Mouse (Mus musculus): ENCODE measurements at regions not wholly inside any gene's neighbourhood (a gene's known extent, or its start where the extent isn't known, plus 50 kb on each side); places are given as distances from the start of the nearest gene placed in this dataset.
A peak's percentile ranks its signal among the peaks of the same experiment; 100 is the strongest.
"Not testable (repeated sequence)": the region's sequence is repeated elsewhere in the genome, so short reads cannot be mapped to it uniquely, and the experiment has no call there.

DNA sequence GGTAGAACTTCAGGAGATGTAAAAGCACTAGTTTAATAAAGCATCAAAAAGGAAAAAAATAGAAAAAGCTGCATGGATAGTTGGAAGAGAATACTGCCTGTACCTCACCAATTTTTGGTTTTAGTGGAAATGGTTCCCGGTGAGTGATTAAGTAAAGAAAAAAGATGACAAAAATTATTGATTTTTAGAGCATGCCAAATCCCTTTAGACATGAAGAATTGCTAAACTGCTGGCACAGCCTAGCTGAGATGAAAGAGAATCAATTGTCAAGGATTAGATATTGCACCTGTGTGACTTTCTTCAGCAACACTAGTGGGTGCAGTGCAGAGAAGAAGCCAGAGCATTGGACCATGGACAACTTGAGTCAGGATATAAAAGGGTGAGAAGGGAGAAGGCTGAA lies 348.7 kb upstream of the Cpeb2 start:
- DNase-seq (ENCODE audit: low spot score, missing footprints) (no peak), ATAC-seq (ENCODE audit: low FRiP score) (no peak)
- H3K9me3 ChIP-seq (ENCODE audit: control insufficient read depth, low read length) = no peaks in the 10 kb centered on the region
- H3K36me3 ChIP-seq (ENCODE audit: control insufficient read depth, insufficient read depth, low read length) = no peaks in the 10 kb centered on the region
- no peak overlapping the region for H3K4me3 ChIP-seq (ENCODE audit: low read depth, low read length)
- H3K9ac ChIP-seq (ENCODE audit: low read length) = no peak overlapping the region
- H3K27me3 ChIP-seq (ENCODE audit: control insufficient read depth, insufficient read depth, low read length) = no peaks in the 10 kb centered on the region
- no peak overlapping the region for H3K27ac ChIP-seq (ENCODE audit: low read depth, low read length)
- H3K4me1 ChIP-seq (ENCODE audit: control insufficient read depth, insufficient read depth, low read length) = no peaks in the 10 kb centered on the region
- H3K4me2 ChIP-seq = no peak overlapping the region
- 78% methylated on average over 1 of the region's 1 CpGs for WGBS

GRCm38 (mm10) chr5:42891890-42892289 lies 341.1 kb upstream of the Cpeb2 start:
- WGBS = 12% methylated on average over 2 of the region's 2 CpGs
- no peak overlapping the region for H3K9ac ChIP-seq (ENCODE audit: low read length)
- H3K4me2 ChIP-seq = no peak overlapping the region
- H3K9me3 ChIP-seq (ENCODE audit: control insufficient read depth, low read length) = no peaks in the 10 kb centered on the region
- ATAC-seq (ENCODE audit: low FRiP score) = peak; percentile 61; the same call in 1 of the 2 replicates
- no peaks in the 10 kb centered on the region for H3K4me1 ChIP-seq (ENCODE audit: control insufficient read depth, insufficient read depth, low read length)
- H3K4me3 ChIP-seq (ENCODE audit: low read depth, low read length) = no peak overlapping the region
- no peak for DNase-seq (ENCODE audit: low spot score, missing footprints)
- H3K36me3 ChIP-seq (ENCODE audit: control insufficient read depth, insufficient read depth, low read length) = no peaks in the 10 kb centered on the region
- no peak overlapping the region for H3K27ac ChIP-seq (ENCODE audit: low read depth, low read length)
- H3K27me3 ChIP-seq (ENCODE audit: control insufficient read depth, insufficient read depth, low read length) = no peaks in the 10 kb centered on the region

DNA sequence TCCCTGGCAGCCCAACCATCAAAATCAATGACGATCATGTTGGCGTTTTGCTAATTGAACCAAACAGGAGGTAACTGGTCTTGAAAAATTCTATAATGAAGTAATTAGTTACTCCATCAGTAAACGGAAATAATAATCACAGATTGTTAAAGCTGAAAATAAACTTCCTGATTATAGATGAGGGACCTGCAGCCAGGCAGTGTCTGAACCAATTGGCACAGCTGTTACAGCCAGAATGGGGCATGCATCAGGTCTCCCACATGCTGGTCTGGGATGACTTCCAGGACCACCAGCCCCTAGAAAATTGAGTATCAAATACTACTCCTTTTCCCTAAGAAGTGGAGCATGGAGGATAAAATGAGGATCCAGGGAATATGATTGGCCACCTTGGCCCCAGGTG lies 326.8 kb upstream of the Cpeb2 start:
- Histone ChIP-seq H3K9ac (ENCODE audit: low read length) (no peak overlapping the region), H3K4me1 (ENCODE audit: control insufficient read depth, insufficient read depth, low read length) (no peaks in the 10 kb centered on the region), H3K4me3 (ENCODE audit: low read depth, low read length) (no peak overlapping the region), H3K9me3 (ENCODE audit: control insufficient read depth, low read length) (no peaks in the 10 kb centered on the region), H3K27ac (ENCODE audit: low read depth, low read length) (no peak overlapping the region), H3K36me3 (ENCODE audit: control insufficient read depth, insufficient read depth, low read length) (no peaks in the 10 kb centered on the region), H3K4me2 (no peak overlapping the region), H3K27me3 (ENCODE audit: control insufficient read depth, insufficient read depth, low read length) (no peaks in the 10 kb centered on the region)
- ATAC-seq (ENCODE audit: low FRiP score) (no peak), DNase-seq (ENCODE audit: low spot score, missing footprints) (no peak)
- 81% methylated on average over 3 of the region's 3 CpGs for WGBS

DNA sequence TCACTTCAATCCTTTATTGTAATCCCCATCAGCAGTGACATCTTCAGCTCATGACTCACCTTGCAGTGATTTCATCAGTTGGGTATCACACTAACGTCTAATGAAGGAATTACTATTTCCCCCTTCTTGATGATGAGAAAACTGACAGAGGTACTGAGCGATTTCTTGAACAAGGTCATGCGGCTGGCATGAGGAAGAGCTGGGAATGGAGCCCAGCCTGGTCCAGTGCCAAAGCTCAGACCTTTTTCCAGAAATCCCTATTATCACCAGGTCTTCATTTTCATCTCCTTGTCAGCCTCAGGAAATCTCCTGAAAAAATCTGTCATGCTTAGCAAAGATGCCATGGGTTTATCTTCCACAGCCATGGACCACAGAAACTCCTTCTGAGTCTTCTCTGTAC lies 313.6 kb upstream of the Cpeb2 start:
- Histone ChIP-seq H3K27me3 (ENCODE audit: control insufficient read depth, insufficient read depth, low read length) (no peaks in the 10 kb centered on the region), H3K36me3 (ENCODE audit: control insufficient read depth, insufficient read depth, low read length) (no peaks in the 10 kb centered on the region), H3K4me3 (ENCODE audit: low read depth, low read length) (no peak overlapping the region), H3K27ac (ENCODE audit: low read depth, low read length) (no peak overlapping the region), H3K9me3 (ENCODE audit: control insufficient read depth, low read length) (no peaks in the 10 kb centered on the region), H3K4me1 (ENCODE audit: control insufficient read depth, insufficient read depth, low read length) (no peaks in the 10 kb centered on the region), H3K4me2 (no peak overlapping the region), H3K9ac (ENCODE audit: low read length) (no peak overlapping the region)
- WGBS = 93% methylated on average over 3 of the region's 3 CpGs
- ATAC-seq (ENCODE audit: low FRiP score) (no peak), DNase-seq (ENCODE audit: low spot score, missing footprints) (no peak)

DNA sequence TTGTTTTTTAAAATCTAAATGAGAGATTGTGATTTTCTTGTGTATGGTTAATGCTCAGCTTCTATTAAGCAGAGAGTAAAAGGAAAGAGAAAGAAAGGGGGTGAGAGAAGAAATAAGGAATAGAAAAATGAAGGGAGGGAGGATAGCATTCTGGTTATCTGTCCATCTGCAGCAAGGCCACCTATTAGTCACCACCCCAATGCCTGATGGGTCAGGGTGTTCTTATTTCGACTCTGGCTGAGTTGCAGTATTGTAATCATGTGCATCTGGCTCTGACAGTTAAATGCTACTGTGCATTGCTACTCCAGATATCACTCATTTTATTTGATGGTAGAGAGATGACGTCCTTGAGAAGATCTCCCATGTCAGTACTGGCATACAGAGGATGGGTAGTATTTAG lies 300.9 kb upstream of the Cpeb2 start:
- H3K9ac ChIP-seq (ENCODE audit: low read length) = no peak overlapping the region
- 85% methylated on average over 2 of the region's 2 CpGs for WGBS
- H3K9me3 ChIP-seq (ENCODE audit: control insufficient read depth, low read length) = no peaks in the 10 kb centered on the region
- no peaks in the 10 kb centered on the region for H3K27me3 ChIP-seq (ENCODE audit: control insufficient read depth, insufficient read depth, low read length)
- ATAC-seq (ENCODE audit: low FRiP score) = no peak
- no peak overlapping the region for H3K4me2 ChIP-seq
- no peak for DNase-seq (ENCODE audit: low spot score, missing footprints)
- no peaks in the 10 kb centered on the region for H3K36me3 ChIP-seq (ENCODE audit: control insufficient read depth, insufficient read depth, low read length)
- H3K4me1 ChIP-seq (ENCODE audit: control insufficient read depth, insufficient read depth, low read length) = no peaks in the 10 kb centered on the region
- H3K27ac ChIP-seq (ENCODE audit: low read depth, low read length) = no peak overlapping the region
- no peak overlapping the region for H3K4me3 ChIP-seq (ENCODE audit: low read depth, low read length)

DNA sequence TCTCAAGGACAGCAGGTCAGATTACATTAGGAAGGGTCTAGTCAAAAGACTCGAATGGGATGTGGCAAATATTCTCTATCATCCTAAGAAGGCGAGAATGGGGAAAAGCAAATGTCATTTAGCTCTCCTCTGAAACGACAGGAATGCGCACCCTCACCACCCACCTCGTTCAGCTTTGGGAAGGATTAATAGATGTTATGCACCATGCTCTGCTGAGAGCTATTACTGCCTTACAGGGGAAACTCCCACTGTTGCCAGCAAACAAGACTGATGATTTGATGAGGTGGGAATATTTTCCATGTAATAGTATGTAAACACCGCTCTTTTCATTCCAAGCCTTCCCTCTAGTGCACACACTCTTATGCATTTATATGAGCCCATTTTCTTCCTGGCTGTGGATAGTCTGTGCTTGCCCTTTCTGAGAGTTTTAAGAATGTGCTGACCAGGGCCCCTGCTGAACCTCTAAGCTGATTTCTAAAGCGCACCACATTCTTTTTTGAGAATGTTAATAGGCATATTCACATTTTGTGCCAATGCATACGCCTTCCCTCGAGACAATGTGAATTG lies 273.6 kb upstream of the Cpeb2 start:
- DNase-seq (ENCODE audit: low spot score, missing footprints) = no peak
- Histone ChIP-seq H3K9me3 (ENCODE audit: control insufficient read depth, low read length) (no peaks in the 10 kb centered on the region), H3K36me3 (ENCODE audit: control insufficient read depth, insufficient read depth, low read length) (no peaks in the 10 kb centered on the region), H3K4me2 (no peak overlapping the region), H3K4me3 (ENCODE audit: low read depth, low read length) (no peak overlapping the region), H3K4me1 (ENCODE audit: control insufficient read depth, insufficient read depth, low read length) (no peaks in the 10 kb centered on the region), H3K27me3 (ENCODE audit: control insufficient read depth, insufficient read depth, low read length) (no peaks in the 10 kb centered on the region), H3K27ac (ENCODE audit: low read depth, low read length) (no peak overlapping the region; the same call in 1 of the 2 replicates), H3K9ac (ENCODE audit: low read length) (no peak overlapping the region)
- WGBS = 64% methylated on average over 9 of the region's 9 CpGs
- peak; percentile 57 for ATAC-seq (ENCODE audit: low FRiP score)

GRCm38 (mm10) chr5:42966952-42967351 lies 266.0 kb upstream of the Cpeb2 start:
- H3K27me3 ChIP-seq (ENCODE audit: control insufficient read depth, insufficient read depth, low read length); H3K9ac ChIP-seq (ENCODE audit: low read length); H3K36me3 ChIP-seq (ENCODE audit: control insufficient read depth, insufficient read depth, low read length); ATAC-seq (ENCODE audit: low FRiP score); H3K4me3 ChIP-seq (ENCODE audit: low read depth, low read length); H3K9me3 ChIP-seq (ENCODE audit: control insufficient read depth, low read length); DNase-seq (ENCODE audit: low spot score, missing footprints); H3K4me1 ChIP-seq (ENCODE audit: control insufficient read depth, insufficient read depth, low read length); H3K4me2 ChIP-seq; H3K27ac ChIP-seq (ENCODE audit: low read depth, low read length): not testable (repeated sequence)
- 92% methylated on average over 2 of the region's 2 CpGs for WGBS

GRCm38 (mm10) chr5:42969209-42969608 lies 263.8 kb upstream of the Cpeb2 start:
- ATAC-seq (ENCODE audit: low FRiP score) = no peak

DNA sequence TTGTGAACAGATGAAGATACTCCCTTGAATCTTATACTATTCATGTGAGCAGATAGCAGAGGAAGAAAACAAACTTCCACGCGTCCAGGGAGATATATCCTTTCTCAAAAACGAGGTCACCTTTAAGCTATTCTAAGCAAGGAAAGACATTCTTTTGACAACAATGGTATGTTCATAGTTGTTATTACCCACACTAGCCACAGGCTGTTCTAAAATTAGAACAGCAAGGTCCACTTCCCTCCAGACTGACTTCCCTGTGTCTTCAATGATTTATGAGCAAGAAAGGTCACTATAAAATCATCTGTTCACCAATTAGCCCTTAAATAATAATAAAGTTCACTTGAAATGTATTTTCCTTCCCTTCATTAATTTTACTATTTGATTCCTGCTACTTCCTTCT lies 263.3 kb upstream of the Cpeb2 start:
- H3K9ac ChIP-seq (ENCODE audit: low read length) = no peak overlapping the region
- no peaks in the 10 kb centered on the region for H3K9me3 ChIP-seq (ENCODE audit: control insufficient read depth, low read length)
- no peak overlapping the region for H3K4me2 ChIP-seq
- H3K27ac ChIP-seq (ENCODE audit: low read depth, low read length) = no peak overlapping the region
- no peaks in the 10 kb centered on the region for H3K36me3 ChIP-seq (ENCODE audit: control insufficient read depth, insufficient read depth, low read length)
- no peaks in the 10 kb centered on the region for H3K4me1 ChIP-seq (ENCODE audit: control insufficient read depth, insufficient read depth, low read length)
- no peaks in the 10 kb centered on the region for H3K27me3 ChIP-seq (ENCODE audit: control insufficient read depth, insufficient read depth, low read length)
- 84% methylated on average over 3 of the region's 3 CpGs for WGBS
- ATAC-seq (ENCODE audit: low FRiP score) (no peak), DNase-seq (ENCODE audit: low spot score, missing footprints) (no peak)
- no peak overlapping the region for H3K4me3 ChIP-seq (ENCODE audit: low read depth, low read length)

More at GRCm38 (mm10) chr5:42969209-42969608, 263.8 kb upstream of the Cpeb2 start:
- DNase-seq (ENCODE audit: low spot score, missing footprints) = no peak
- Histone ChIP-seq H3K36me3 (ENCODE audit: control insufficient read depth, insufficient read depth, low read length) (no peaks in the 10 kb centered on the region), H3K4me2 (no peak overlapping the region), H3K4me1 (ENCODE audit: control insufficient read depth, insufficient read depth, low read length) (no peaks in the 10 kb centered on the region), H3K9me3 (ENCODE audit: control insufficient read depth, low read length) (no peaks in the 10 kb centered on the region), H3K9ac (ENCODE audit: low read length) (no peak overlapping the region), H3K4me3 (ENCODE audit: low read depth, low read length) (no peak overlapping the region), H3K27me3 (ENCODE audit: control insufficient read depth, insufficient read depth, low read length) (no peaks in the 10 kb centered on the region), H3K27ac (ENCODE audit: low read depth, low read length) (no peak overlapping the region)

GRCm38 (mm10) chr5:42977108-42977507 lies 255.9 kb upstream of the Cpeb2 start:
- Histone ChIP-seq H3K4me3 (ENCODE audit: low read depth, low read length) (no peak overlapping the region), H3K4me2 (no peak overlapping the region), H3K9me3 (ENCODE audit: control insufficient read depth, low read length) (no peaks in the 10 kb centered on the region), H3K9ac (ENCODE audit: low read length) (no peak overlapping the region), H3K4me1 (ENCODE audit: control insufficient read depth, insufficient read depth, low read length) (no peaks in the 10 kb centered on the region), H3K27ac (ENCODE audit: low read depth, low read length) (no peak overlapping the region), H3K27me3 (ENCODE audit: control insufficient read depth, insufficient read depth, low read length) (no peaks in the 10 kb centered on the region), H3K36me3 (ENCODE audit: control insufficient read depth, insufficient read depth, low read length) (no peaks in the 10 kb centered on the region)
- DNase-seq (ENCODE audit: low spot score, missing footprints) = no peak
- 89% methylated on average over 4 of the region's 4 CpGs for WGBS
- no peak for ATAC-seq (ENCODE audit: low FRiP score)

All from midbrain, embryonic 11.5 days (tissue).